Mouse (Mus musculus) heart, postnatal 0 days (tissue): ENCODE measurements around the gene Wdr38. TPM values are rescaled to one million over a fixed set of nuclear protein-coding genes. Genes with fewer than 3 reads are reported as not detected.

ENCODE experiments used
- ATAC-seq: fragments of 200-750 bp; cut with Nextera tagmentation; 2 replicates; pipeline ENCODE4 v1.8.0; 2017; ENCODE audit warnings: low read depth, moderate number of reproducible peaks, moderate library complexity; ENCODE audit not compliant: insufficient read depth
- DNase-seq: peaks from one replicate; pipeline ENCODE4 v3.0.0-alpha.2; 2016; ENCODE audit warnings: low spot score
- H3K27ac ChIP-seq: fragments of 300-500 bp; sonication (generic); 2 replicates; pipeline ENCODE4 v1.5.1; 2014; ENCODE audit warnings: low read depth, mild to moderate bottlenecking
- H3K27me3 ChIP-seq: fragments of 300-500 bp; sonication (generic); 2 replicates; pipeline ENCODE4 v1.6.1; 2014; ENCODE audit warnings: low read length, mixed read lengths; ENCODE audit not compliant: control insufficient read depth, insufficient read depth
- H3K36me3 ChIP-seq: fragments of 300-500 bp; sonication (generic); replicated peaks from 2 replicates; pipeline ENCODE4 v1.6.1; 2014; ENCODE audit warnings: low read length, mixed read lengths; ENCODE audit not compliant: control insufficient read depth, insufficient read depth
- H3K4me1 ChIP-seq: fragments of 300-500 bp; sonication (generic); 2 replicates; pipeline ENCODE4 v1.6.1; 2014; ENCODE audit warnings: antibody characterized with exemption; ENCODE audit not compliant: control insufficient read depth, insufficient read depth
- H3K4me2 ChIP-seq: fragments of 300-500 bp; sonication (generic); 2 replicates; pipeline ENCODE4 v1.6.1; 2014; ENCODE audit warnings: low read depth, mild to moderate bottlenecking, low read length, moderate library complexity
- H3K4me3 ChIP-seq: fragments of 300-500 bp; sonication (generic); 2 replicates; pipeline ENCODE4 v1.5.1; 2014; ENCODE audit warnings: low read depth, low read length
- H3K9ac ChIP-seq: fragments of 300-500 bp; sonication (generic); replicated peaks from 2 replicates; pipeline ENCODE4 v1.6.1; 2014; ENCODE audit warnings: low read depth, low read length, mixed read lengths
- H3K9me3 ChIP-seq: fragments of 300-500 bp; sonication (generic); replicated peaks from 2 replicates; pipeline ENCODE4 v1.6.1; 2016; ENCODE audit warnings: low read length; ENCODE audit not compliant: control insufficient read depth
- CTCF ChIP-seq: IDR thresholded peaks from 2 replicates; pipeline ENCODE4 v1.5.1; 2016; ENCODE audit warnings: antibody characterized with exemption, control low read depth, low read depth
- EP300 ChIP-seq: IDR thresholded peaks from 2 replicates; pipeline ENCODE4 v1.6.1; 2016; ENCODE audit warnings: antibody characterized with exemption, low read depth
- WGBS: fragments of 180-500 bp; shearing (Covaris S2); extraction: QIAGEN DNeasy Blood & Tissue Kit; methylation state at CpG from one replicate; pipeline ENCODE4 v1.1.7; 2014; 5-methylcytosine and 5-hydroxymethylcytosine counted together
- polyA plus RNA-seq: library from polyadenylated mRNA; unstranded; fragments of >200 nt; fragmentation: Nextera tagmentation; extraction: Ambion mirVana; gene quantifications from 2 replicates; pipeline ENCODE4 v1.2.1, GENCODE M21; 2015
- total RNA-seq: library from RNA; depleted of rRNA; stranded (reverse); fragments of >200 nt; gene quantifications from 2 replicates; pipeline ENCODE4 v1.2.3, GENCODE M21; 2014; ENCODE audit warnings: low replicate concordance

Wdr38 gene
- total and polyA plus RNA-seq, 2 experiments from 2014 or later = 0.83 TPM; not detected in 1

DNA sequence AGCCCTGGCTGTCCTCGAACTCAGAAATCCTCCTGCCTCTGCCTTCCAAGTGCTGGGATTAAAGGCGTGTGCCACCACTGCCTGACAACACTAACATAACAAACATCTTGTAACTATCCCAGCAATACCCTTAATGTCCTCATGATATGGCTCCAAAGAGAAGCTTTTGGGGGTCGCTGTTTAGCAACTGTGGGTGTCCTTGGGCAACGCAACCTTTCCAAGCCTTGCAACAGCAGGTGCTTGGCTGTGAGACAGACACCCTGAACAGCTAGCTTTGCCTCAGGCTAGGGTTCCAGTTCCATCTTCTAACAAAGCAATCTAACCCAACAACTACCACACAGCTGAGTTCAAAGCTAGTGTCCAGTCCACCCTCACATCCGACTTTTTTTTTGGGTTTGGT, 6.2 kb downstream of the Wdr38 start:
- Histone ChIP-seq H3K27ac (no peak overlapping the region), H3K9me3 (no peaks in the 10 kb centered on the region), H3K27me3 (no peaks in the 10 kb centered on the region), H3K36me3 (peaks cover 37% of the 10 kb centered on the region), H3K4me1 (peaks cover 5% of the 10 kb centered on the region; the same call in 1 of the 2 replicates), H3K9ac (peak overlapping the region; percentile 87; the same call in 1 of the 2 replicates), H3K4me2 (peak overlapping the region; percentile 69), H3K4me3 (peak overlapping the region; percentile 71)
- 56% methylated on average over 5 of the region's 5 CpGs for WGBS
- no peak for TF ChIP-seq CTCF
- TF ChIP-seq EP300 = no peak
- no peak for DNase-seq
- no peak for ATAC-seq

DNA sequence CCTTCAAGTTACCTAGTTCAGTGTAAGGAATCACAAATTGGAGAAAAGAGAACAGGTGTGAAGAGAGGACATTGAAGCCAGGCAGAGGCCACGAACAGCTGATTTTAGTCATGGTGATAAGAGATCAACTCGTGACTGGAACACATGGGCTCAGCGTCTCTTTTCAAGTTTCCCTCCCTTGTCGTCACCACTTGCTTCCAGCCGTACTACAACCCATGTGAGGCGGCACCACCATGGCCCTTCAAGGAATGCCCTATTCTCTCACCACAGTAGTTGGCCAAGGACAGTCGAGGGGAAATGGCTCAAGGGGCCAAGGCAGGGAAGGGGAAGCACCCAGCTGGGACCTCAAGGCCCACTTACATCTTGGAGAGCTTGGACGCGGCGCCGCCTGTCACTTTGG, 7.1 kb downstream of the Wdr38 start:
- WGBS = 0% methylated on average over 11 of the region's 11 CpGs
- no peak for ATAC-seq
- H3K27ac ChIP-seq = peak overlapping the region; percentile 86
- H3K27me3 ChIP-seq = no peaks in the 10 kb centered on the region
- peaks cover 37% of the 10 kb centered on the region for H3K36me3 ChIP-seq
- H3K4me2 ChIP-seq = peak overlapping the region; percentile 69
- TF ChIP-seq EP300 (no peak), CTCF (no peak)
- peak overlapping the region; percentile 71 for H3K4me3 ChIP-seq
- DNase-seq = no peak
- peak overlapping the region; percentile 87 for H3K9ac ChIP-seq
- H3K9me3 ChIP-seq = no peaks in the 10 kb centered on the region
- peaks cover 13% of the 10 kb centered on the region; the same call in 1 of the 2 replicates for H3K4me1 ChIP-seq

DNA sequence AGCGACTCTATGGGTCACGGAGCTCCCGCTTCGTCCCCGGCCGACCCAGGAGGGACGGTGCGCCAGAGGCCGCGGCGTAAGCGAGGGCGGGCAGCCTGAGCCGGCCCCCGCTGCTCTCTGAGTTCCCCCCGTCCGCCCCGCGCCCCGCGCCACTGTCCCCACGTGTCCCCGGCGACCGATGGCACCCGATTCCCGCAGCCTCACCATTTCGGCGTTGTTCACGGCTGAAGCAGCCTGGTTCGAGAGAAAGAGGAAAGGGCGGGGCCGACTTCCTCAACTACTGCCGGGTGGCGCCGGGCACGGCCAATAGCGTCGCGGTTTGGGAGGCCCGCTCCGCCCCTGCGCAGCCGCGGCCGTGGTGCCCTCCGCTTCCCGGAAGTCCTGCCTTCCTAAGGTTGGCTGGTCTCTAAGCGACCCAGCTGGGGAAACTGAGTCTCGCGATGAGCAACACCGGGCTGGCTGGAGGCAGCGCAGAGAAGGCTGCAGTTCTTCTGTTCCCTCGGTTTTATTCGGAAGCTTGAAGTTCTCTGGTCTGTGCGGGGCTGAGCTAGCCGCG, 7.7 kb downstream of the Wdr38 start, which contains the start of gene Arpc5l:
TSS of gene Arpc5l (plus strand) at position 469 of the 556 bp plus-strand sequence.
- ATAC-seq (peak; percentile 82), DNase-seq (peak; percentile 93)
- H3K9me3 ChIP-seq = no peaks in the 10 kb centered on the region
- peaks cover 17% of the 10 kb centered on the region; the same call in 1 of the 2 replicates for H3K4me1 ChIP-seq
- H3K4me2 ChIP-seq = peak within 1 kb of the TSS; percentile 69
- TF ChIP-seq CTCF (no peak), EP300 (0 out of 2 replicates have a peak, but pooled peaks have one; percentile 33)
- H3K4me3 ChIP-seq = peak within 1 kb of the TSS; percentile 71
- no peaks in the 10 kb centered on the region for H3K27me3 ChIP-seq
- peaks cover 37% of the 10 kb centered on the region for H3K36me3 ChIP-seq
- H3K9ac ChIP-seq = peak within 1 kb of the TSS; percentile 87
- under 1% methylated on average over 58 of the region's 58 CpGs for WGBS
- peak within 1 kb of the TSS; percentile 86 for H3K27ac ChIP-seq

DNA sequence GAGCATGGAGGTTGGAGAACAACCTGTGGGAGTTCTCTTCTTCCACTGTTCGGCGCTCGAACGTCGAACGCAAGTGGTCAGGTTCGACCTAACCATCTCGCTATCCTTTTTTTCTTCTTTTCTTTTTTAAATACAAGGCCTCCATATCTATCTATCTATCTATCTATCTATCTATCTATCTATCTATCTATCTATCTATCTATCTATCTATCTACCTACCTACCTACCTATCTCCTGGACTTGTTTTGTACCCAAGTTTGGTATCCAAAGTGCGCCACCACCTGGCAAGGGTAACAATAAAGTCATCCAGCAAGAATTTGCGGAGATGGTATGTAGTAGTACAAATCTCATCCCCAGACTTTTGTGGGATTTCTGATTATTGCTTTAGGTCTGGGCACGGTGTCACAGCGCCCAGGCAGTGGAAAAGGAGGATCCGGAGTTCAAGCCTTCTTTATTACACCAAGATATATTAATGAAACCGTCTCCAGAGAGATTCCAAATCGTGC, 8.4 kb downstream of the Wdr38 start, which contains the start of gene Rpl35:
TSS of gene Rpl35 (minus strand) at position 51 of the 506 bp plus-strand sequence.
- ATAC-seq (no peak), DNase-seq (no peak)
- Histone ChIP-seq H3K4me2 (peak within 1 kb of the TSS; percentile 69), H3K36me3 (peaks cover 32% of the 10 kb centered on the region), H3K27me3 (no peaks in the 10 kb centered on the region), H3K9me3 (no peaks in the 10 kb centered on the region), H3K27ac (peak within 1 kb of the TSS; percentile 86), H3K4me3 (peak within 1 kb of the TSS; percentile 71), H3K4me1 (peaks cover 17% of the 10 kb centered on the region; the same call in 1 of the 2 replicates), H3K9ac (peak within 1 kb of the TSS; percentile 87)
- no peak for TF ChIP-seq EP300
- no peak for TF ChIP-seq CTCF
- 11% methylated on average over 15 of the region's 15 CpGs for WGBS

GRCm38 (mm10) chr2:39006149-39006730, 9.0 kb downstream of the Wdr38 start:
- WGBS = 85% methylated on average over 14 of the region's 14 CpGs

More at GRCm38 (mm10) chr2:39006149-39006730, 9.0 kb downstream of the Wdr38 start:
- no peak for TF ChIP-seq CTCF
- no peak for TF ChIP-seq EP300
- no peak for ATAC-seq
- no peaks in the 10 kb centered on the region for H3K9me3 ChIP-seq
- no peak for DNase-seq
- H3K4me3 ChIP-seq = no peak overlapping the region
- H3K9ac ChIP-seq = no peak overlapping the region
- H3K27me3 ChIP-seq = no peaks in the 10 kb centered on the region
- peaks cover 21% of the 10 kb centered on the region; the same call in 1 of the 2 replicates for H3K4me1 ChIP-seq
- H3K36me3 ChIP-seq = peaks cover 26% of the 10 kb centered on the region
- H3K27ac ChIP-seq = no peak overlapping the region
- H3K4me2 ChIP-seq = peak overlapping the region; percentile 69
